Mouse (Mus musculus) G1E (cell line): ENCODE data around the gene Rtp3.

Experiments used
- CTCF ChIP-seq: IDR thresholded peaks from 2 replicates; pipeline ENCODE4 v1.5.1; 2012; ENCODE audit warnings: low read depth, low read length, inconsistent platforms, mixed read lengths
- GATA1 ChIP-seq: IDR thresholded peaks from 2 replicates; pipeline ENCODE4 v1.6.1; 2012; ENCODE audit warnings: borderline replicate concordance, low read length, inconsistent platforms, mixed read lengths
- TAL1 ChIP-seq: conservative IDR thresholded peaks from 2 replicates; pipeline ENCODE4 v1.6.1; 2012; ENCODE audit warnings: low read depth, low read length, inconsistent platforms, mixed read lengths

DNA sequence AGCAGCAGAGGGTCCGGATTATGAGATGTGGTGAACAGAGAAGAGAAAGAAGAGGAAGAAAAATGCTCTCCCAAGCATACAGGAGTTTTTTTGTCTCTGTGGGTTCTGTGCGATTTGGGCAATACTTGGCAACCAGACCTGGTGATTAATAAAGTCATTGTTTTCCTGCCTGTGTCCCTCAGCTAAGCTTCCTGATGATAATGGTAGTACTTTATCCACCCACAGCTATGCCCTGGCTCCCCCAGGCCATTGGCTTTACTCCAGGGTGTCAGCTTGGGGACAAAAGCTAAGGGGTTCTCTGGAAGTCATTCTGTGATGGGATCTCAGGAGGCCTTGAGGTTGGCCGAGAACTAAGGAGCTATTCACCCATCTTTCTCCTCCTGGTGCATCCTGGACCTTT is 21.7 kb upstream of the Rtp3 start:
- no peak for TF ChIP-seq CTCF
- no peak for TF ChIP-seq GATA1
- TF ChIP-seq TAL1, result no peak
